Mouse (Mus musculus) limb, embryonic 11.5 days (tissue): Measurements from ENCODE around the gene Ccdc107. TPM values are rescaled to one million over a fixed set of nuclear protein-coding genes. Genes with fewer than 3 reads are reported as not detected.

Source experiments
- ATAC-seq: fragments of 200-750 bp; cut with Nextera tagmentation; 2 replicates; pipeline ENCODE4 v1.8.0; 2017; ENCODE audit warnings: low read depth; ENCODE audit not compliant: insufficient number of reproducible peaks, low FRiP score, low TSS enrichment
- DNase-seq: peaks from one replicate; pipeline ENCODE4 v3.0.0-alpha.2; 2015; ENCODE audit warnings: low spot score
- H3K27ac ChIP-seq: fragments of 300-500 bp; sonication (generic); replicated peaks from 2 replicates; pipeline ENCODE4 v1.5.1; 2014; ENCODE audit warnings: low read depth, mild to moderate bottlenecking, low read length
- H3K27me3 ChIP-seq: fragments of 300-500 bp; sonication (generic); 2 replicates; pipeline ENCODE4 v1.6.1; 2014; ENCODE audit warnings: mild to moderate bottlenecking, low read length, mixed read lengths; ENCODE audit not compliant: control insufficient read depth, insufficient read depth
- H3K36me3 ChIP-seq: fragments of 300-500 bp; sonication (generic); 2 replicates; pipeline ENCODE4 v1.6.1; 2014; ENCODE audit warnings: mild to moderate bottlenecking, low read length, moderate library complexity, mixed read lengths; ENCODE audit not compliant: control insufficient read depth, insufficient read depth
- H3K4me1 ChIP-seq: fragments of 300-500 bp; sonication (generic); 2 replicates; pipeline ENCODE4 v1.6.1; 2014; ENCODE audit warnings: low read length, mixed read lengths; ENCODE audit not compliant: control insufficient read depth, insufficient read depth
- H3K4me2 ChIP-seq: fragments of 300-500 bp; sonication (generic); 2 replicates; pipeline ENCODE4 v1.6.1; 2014; ENCODE audit warnings: low read depth, mild to moderate bottlenecking, moderate library complexity; ENCODE audit not compliant: severe bottlenecking
- H3K4me3 ChIP-seq: fragments of 300-500 bp; sonication (generic); 2 replicates; pipeline ENCODE4 v1.5.1; 2014; ENCODE audit warnings: low read depth, low read length
- H3K9ac ChIP-seq: fragments of 300-500 bp; sonication (generic); 2 replicates; pipeline ENCODE4 v1.6.1; 2014; ENCODE audit warnings: mild to moderate bottlenecking, low read length
- H3K9me3 ChIP-seq: fragments of 300-500 bp; sonication (generic); 2 replicates; pipeline ENCODE4 v1.6.1; 2016; ENCODE audit warnings: low read length; ENCODE audit not compliant: control insufficient read depth
- WGBS: fragments of 180-500 bp; shearing (Covaris S2); extraction: QIAGEN DNeasy Blood & Tissue Kit; methylation state at CpG from one replicate; pipeline ENCODE4 v1.1.7; 2014; 5-methylcytosine and 5-hydroxymethylcytosine counted together
- polyA plus RNA-seq: library from polyadenylated mRNA; unstranded; fragments of >200 nt; fragmentation: Nextera tagmentation; extraction: Ambion mirVana; gene quantifications from 2 replicates; pipeline ENCODE4 v1.2.1, GENCODE M21; 2014

The Ccdc107 gene
- polyA plus RNA-seq, 1 experiment from 2014 or later: 58.9 TPM

GRCm38 (mm10) chr4:43499407-43500333, 7.0 kb downstream of the Ccdc107 start, which contains the start of gene Arhgef39:
Arhgef39 (minus strand) TSS chr4:43499695.
- no peak within 1 kb of the TSS for H3K27ac ChIP-seq
- peak within 1 kb of the TSS; percentile 70 for H3K9ac ChIP-seq
- H3K9me3 ChIP-seq: no peaks in the 10 kb centered on the region
- H3K4me3 ChIP-seq: peak within 1 kb of the TSS; percentile 51
- peaks cover 7% of the 10 kb centered on the region; the same call in 1 of the 2 replicates for H3K36me3 ChIP-seq
- H3K4me1 ChIP-seq: peaks cover 10% of the 10 kb centered on the region
- no peaks in the 10 kb centered on the region for H3K27me3 ChIP-seq
- DNase-seq (peak; percentile 90), ATAC-seq (peak; percentile 78)
- peak within 1 kb of the TSS; percentile 60 for H3K4me2 ChIP-seq
- 8% methylated on average over 50 of the region's 50 CpGs for WGBS

GRCm38 (mm10) chr4:43503041-43503440, 10.3 kb downstream of the Ccdc107 start:
- 74% methylated on average over 2 of the region's 2 CpGs for whole genome bisulfite sequencing
- Histone ChIP-seq H3K4me2 (no peak overlapping the region), H3K36me3 (no peaks in the 10 kb centered on the region), H3K9me3 (no peaks in the 10 kb centered on the region), H3K4me3 (no peak overlapping the region), H3K4me1 (peaks cover 8% of the 10 kb centered on the region), H3K27ac (no peak overlapping the region), H3K27me3 (0 out of 2 replicates have a peak, but pooled peaks cover 3% of the 10 kb centered on the region), H3K9ac (no peak overlapping the region)
- DNase-seq: no peak
- ATAC-seq: no peak

DNA sequence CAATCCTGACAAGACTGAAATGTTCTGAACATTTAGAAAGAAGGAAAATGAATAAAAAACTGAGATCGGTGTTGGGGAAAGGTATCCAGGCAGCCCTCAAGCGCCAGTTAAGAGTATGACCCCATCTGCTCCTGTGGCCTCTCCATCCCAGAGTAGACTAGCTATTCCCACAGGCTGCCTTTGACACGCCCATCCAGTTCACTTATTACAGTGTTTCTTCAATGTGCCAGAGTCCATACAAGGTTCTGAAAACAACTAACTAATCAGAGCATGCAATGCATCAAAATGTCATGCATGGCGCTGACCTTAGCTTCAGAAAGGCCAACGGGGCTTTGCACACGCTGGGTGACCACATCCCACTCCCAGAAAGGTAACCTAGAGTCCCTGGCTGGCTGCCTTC, 10.8 kb downstream of the Ccdc107 start:
- Histone ChIP-seq H3K4me3 (no peak overlapping the region), H3K9ac (no peak overlapping the region), H3K4me2 (no peak overlapping the region), H3K9me3 (no peaks in the 10 kb centered on the region), H3K4me1 (peaks cover 4% of the 10 kb centered on the region), H3K27ac (no peak overlapping the region), H3K36me3 (no peaks in the 10 kb centered on the region), H3K27me3 (0 out of 2 replicates have a peak, but pooled peaks cover 3% of the 10 kb centered on the region)
- DNase-seq (no peak), ATAC-seq (no peak)
- WGBS: 75% methylated on average over 6 of the region's 6 CpGs

DNA sequence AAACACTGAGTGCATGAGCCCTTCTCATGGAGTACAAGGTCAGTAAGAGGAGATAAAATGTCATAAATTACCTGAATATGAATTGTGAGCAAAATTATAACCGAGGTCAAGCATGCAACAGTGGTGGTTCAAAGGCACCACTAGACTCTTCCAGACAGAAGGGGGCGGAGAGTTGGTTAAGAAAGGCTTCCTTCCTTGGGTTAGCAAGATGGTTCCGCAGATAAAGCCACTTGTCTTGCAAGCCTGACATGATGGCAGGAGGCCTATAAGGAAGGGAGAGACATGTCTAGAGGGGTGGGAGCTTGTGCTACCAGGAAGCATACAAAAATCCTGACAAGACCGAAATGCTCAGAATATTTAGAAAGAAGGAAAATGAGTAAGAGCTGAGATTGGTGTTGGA, 11.6 kb downstream of the Ccdc107 start:
- Histone ChIP-seq H3K4me3 (no peak overlapping the region), H3K27me3 (0 out of 2 replicates have a peak, but pooled peaks cover 3% of the 10 kb centered on the region), H3K4me2 (no peak overlapping the region), H3K9ac (no peak overlapping the region), H3K36me3 (no peaks in the 10 kb centered on the region), H3K27ac (no peak overlapping the region), H3K9me3 (no peaks in the 10 kb centered on the region), H3K4me1 (no peaks in the 10 kb centered on the region)
- WGBS: 86% methylated on average over 4 of the region's 4 CpGs
- ATAC-seq (no peak), DNase-seq (no peak)

DNA sequence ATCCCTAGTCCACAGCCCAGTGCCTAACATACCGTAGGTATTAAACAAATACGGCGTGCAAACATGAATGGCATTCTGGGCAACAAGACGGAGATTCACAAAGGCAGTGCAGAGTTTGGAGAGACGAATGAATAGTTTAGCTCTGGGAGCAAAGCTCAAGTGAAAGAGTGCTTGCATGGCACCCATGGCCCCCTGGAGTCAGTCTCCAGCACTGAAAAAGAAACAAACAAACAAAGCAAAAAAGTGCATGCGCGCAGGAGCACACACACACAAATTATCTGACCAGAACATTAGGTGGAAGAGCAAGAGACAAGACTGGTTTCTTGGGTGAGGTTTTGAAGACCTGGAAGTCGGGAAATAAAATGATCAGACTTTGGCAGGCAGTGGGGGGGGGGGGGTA, 13.4 kb downstream of the Ccdc107 start:
- 0 out of 2 replicates have a peak, but pooled peaks cover 3% of the 10 kb centered on the region for H3K27me3 ChIP-seq

GRCm38 (mm10) chr4:43506536-43507185, 14.0 kb downstream of the Ccdc107 start, which contains the start of gene Car9:
Car9 (plus strand) TSS chr4:43506966.
- ATAC-seq: 0 out of 2 replicates have a peak, but pooled peaks have one; percentile 35
- no peak within 1 kb of the TSS for H3K4me3 ChIP-seq

More for the DNA sequence above, 13.4 kb downstream of the Ccdc107 start:
- ATAC-seq (no peak), DNase-seq (no peak)
- no peak overlapping the region for H3K9ac ChIP-seq
- no peaks in the 10 kb centered on the region for H3K36me3 ChIP-seq
- 86% methylated on average over 8 of the region's 8 CpGs for WGBS
- H3K4me3 ChIP-seq: no peak overlapping the region
- no peak overlapping the region for H3K4me2 ChIP-seq
- H3K27ac ChIP-seq: no peak overlapping the region
- H3K9me3 ChIP-seq: no peaks in the 10 kb centered on the region
- no peaks in the 10 kb centered on the region for H3K4me1 ChIP-seq

DNA sequence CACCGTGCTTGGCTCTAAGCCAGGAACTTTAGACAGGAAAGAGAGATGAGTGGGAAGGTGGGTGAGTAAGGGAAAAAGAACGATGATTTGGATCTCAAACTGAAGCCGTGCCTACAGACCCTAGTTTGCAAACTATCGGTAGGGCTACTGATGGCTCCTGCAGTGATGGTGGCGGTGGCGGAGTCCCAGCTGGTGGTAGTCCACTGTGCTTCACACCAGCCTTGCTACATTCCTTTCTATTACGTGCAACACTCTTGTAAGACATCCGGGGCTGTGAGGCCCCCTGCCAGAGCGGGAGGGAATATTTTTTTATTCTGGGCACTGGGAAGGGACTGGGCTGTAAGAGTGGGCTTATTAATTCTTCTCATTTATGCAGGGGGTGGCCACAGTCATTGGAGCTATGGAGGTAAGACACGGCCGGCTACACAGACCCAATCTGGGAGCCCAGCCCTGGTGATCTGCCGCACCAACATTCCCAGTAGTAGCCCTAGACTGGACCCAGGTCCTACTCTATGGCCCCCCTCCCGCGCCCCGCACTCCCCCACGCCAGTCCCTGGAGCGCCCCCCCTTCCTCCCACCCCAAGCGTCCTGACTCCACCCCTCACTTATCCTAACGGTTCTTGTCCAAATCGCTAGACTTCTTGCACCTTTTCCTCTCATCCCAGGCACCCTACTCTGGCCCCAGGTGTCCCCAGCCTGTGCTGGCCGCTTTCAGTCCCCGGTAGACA, 15.4 kb downstream of the Ccdc107 start:
- 0 out of 2 replicates have a peak, but pooled peaks have one; percentile 32 for ATAC-seq
- H3K27ac ChIP-seq: no peak overlapping the region
- H3K9ac ChIP-seq: peak overlapping the region; percentile 45
- peak overlapping the region; percentile 33 for H3K4me3 ChIP-seq
- no peaks in the 10 kb centered on the region for H3K9me3 ChIP-seq
- H3K36me3 ChIP-seq: no peaks in the 10 kb centered on the region
- 0 out of 2 replicates have a peak, but pooled peaks cover 3% of the 10 kb centered on the region for H3K27me3 ChIP-seq
- no peak for DNase-seq
- 12% methylated on average over 21 of the region's 22 CpGs for WGBS
- H3K4me2 ChIP-seq: peak overlapping the region; percentile 70
- H3K4me1 ChIP-seq: no peaks in the 10 kb centered on the region

More at GRCm38 (mm10) chr4:43506536-43507185, 14.0 kb downstream of the Ccdc107 start, which contains the start of gene Car9:
- Histone ChIP-seq H3K27me3 (0 out of 2 replicates have a peak, but pooled peaks cover 3% of the 10 kb centered on the region), H3K9me3 (no peaks in the 10 kb centered on the region), H3K4me2 (no peak within 1 kb of the TSS), H3K27ac (no peak within 1 kb of the TSS), H3K36me3 (no peaks in the 10 kb centered on the region), H3K4me1 (no peaks in the 10 kb centered on the region), H3K9ac (no peak within 1 kb of the TSS)
- WGBS: 55% methylated on average over 9 of the region's 9 CpGs
- no peak for DNase-seq

DNA sequence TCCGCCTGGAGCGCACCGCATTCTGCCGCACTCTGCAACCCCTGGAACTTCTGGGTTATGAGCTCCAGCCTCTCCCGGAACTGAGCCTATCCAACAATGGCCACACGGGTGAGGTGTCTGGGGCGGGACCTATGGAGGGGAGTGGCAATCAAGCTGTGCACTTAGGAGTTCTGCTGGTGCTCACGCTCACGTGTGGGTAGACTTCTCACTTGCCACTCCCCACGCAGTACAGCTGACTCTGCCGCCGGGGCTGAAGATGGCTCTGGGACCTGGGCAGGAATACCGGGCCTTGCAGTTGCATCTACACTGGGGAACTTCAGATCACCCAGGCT, 15.9 kb downstream of the Ccdc107 start:
- Histone ChIP-seq H3K27me3 (0 out of 2 replicates have a peak, but pooled peaks cover 3% of the 10 kb centered on the region), H3K4me3 (peak overlapping the region; percentile 33), H3K9ac (peak overlapping the region; percentile 45), H3K27ac (no peak overlapping the region), H3K4me2 (peak overlapping the region; percentile 70), H3K36me3 (no peaks in the 10 kb centered on the region), H3K9me3 (no peaks in the 10 kb centered on the region), H3K4me1 (no peaks in the 10 kb centered on the region)
- peak; percentile 84 for ATAC-seq
- peak; percentile 69 for DNase-seq
- WGBS: 11% methylated on average over 13 of the region's 13 CpGs
